Mouse (Mus musculus) layer of hippocampus, adult 8-10 months (tissue): ENCODE measurements at regions not wholly inside any gene's neighbourhood (a gene's known extent, or its start where the extent isn't known, plus 50 kb on each side); places are given as distances from the start of the nearest gene placed in this dataset.
"Not testable (repeated sequence)": the region's sequence is repeated elsewhere in the genome, so short reads cannot be mapped to it uniquely, and the experiment has no call there.

Experiments used
- DNase-seq, 2 experiments: peaks; one replicate each; pipeline ENCODE4 v3.0.0; 2022; ENCODE audit warnings: low spot score in 2 of 2

DNA sequence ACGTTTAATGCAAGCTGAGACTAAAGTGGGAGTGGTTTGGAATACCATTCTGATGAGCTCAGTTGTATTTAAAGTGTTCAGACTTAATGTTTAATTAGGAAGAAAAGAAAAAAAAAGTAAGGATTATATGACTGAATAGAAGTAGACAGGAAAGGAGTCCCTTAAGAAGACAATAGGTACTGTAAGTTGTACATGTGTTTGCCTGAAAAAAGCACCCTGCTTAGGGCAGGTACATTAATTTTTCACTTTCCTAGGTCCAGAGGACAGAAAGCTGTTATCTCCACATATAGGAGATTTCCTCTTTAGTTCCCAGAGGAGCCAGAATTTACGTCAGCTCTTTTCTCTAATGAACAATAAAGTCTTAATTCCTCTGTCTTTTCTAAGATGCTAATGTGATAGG, 58.5 kb downstream of the Olfr987 start:
- DNase-seq: no peak

- DNase-seq: peak; percentile 11 to 37
These were observed 61.0 kb downstream of the Olfr987 start for GRCm38 (mm10) chr2:85278128-85278527.

DNA sequence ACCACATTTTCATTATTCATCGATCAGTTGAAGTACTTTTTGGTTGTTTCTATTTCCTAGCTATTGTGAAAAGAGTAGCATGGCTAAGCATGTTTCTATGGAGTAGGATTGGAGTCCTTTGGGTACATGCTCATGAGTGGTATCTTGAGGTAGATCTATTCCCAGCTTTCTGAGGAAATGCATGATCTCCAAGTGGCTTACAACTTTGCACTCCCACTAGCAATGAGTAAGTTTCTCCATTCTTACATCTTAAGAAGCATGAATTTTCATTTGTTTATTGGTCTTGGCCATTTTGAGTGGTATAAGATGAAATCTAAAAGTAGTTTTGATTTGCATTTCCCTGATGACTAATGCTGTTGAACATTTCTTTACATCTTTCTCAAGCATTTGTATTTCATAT, 61.7 kb downstream of the Olfr987 start:
- DNase-seq: no peak

GRCm38 (mm10) chr2:85266813-85267212, 69.8 kb upstream of the Lrrc55 start:
- DNase-seq: not testable (repeated sequence)

DNA sequence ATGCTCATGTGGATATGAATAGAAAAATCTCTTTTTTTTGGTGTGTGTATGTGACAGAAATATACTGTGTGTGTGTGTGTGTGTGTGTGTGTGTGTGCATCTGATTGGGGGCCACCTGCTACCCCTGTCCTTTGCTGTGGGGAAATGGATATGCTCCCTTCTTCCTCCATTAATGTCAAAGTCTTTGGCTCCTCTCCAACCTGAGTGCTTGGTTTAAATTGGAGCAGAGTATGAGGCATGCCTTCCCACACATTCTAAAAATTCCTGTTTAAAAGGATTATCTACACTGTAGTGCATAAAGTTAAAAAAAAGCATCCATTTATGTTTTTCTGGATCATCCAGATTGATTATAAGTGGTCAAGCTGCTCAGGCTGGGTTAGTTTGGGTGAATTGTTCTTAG, 68.7 kb upstream of the Lrrc55 start:
- no peak for DNase-seq

- DNase-seq: no peak
These were observed 68.1 kb upstream of the Lrrc55 start for GRCm38 (mm10) chr2:85265037-85265524.

DNA sequence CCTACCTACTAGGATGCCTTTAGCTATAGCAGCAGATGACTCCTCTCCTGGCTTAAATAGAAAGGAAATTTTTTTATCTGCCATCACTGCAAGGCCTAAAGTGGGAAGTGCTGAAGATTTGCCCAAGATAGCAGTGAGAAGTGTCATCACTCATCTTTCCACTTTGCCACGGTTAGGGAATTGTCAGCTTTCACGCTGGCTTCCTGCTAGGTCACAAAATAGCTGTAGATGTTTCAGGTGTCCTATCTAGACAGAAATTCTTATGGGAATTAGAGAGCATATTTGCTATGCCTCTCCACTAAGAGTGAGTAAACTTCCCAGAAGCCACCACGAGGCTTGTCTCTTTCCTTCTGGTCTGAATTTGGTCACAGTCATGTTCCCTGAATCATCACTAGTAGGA, 60.4 kb upstream of the Lrrc55 start:
- no peak for DNase-seq

DNA sequence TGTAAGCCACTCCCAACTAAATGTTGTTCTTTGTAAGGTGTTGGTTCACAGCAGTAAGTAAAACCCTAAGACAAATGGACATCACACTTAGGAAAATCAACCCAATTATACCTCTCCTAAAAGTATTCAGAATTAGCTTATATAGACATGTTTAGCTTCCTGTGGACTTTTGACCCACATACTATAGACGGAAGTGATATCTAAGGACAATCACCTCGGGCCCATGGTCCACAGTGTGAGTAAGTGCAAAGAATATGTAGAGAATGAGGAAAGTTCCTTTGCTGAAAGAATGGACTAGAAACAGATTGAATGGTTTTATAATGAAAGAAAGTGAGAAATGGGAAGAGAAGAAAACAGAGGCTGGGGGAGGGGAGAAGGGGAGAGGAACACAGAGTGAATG, 58.6 kb upstream of the Lrrc55 start:
- no peak for DNase-seq

DNA sequence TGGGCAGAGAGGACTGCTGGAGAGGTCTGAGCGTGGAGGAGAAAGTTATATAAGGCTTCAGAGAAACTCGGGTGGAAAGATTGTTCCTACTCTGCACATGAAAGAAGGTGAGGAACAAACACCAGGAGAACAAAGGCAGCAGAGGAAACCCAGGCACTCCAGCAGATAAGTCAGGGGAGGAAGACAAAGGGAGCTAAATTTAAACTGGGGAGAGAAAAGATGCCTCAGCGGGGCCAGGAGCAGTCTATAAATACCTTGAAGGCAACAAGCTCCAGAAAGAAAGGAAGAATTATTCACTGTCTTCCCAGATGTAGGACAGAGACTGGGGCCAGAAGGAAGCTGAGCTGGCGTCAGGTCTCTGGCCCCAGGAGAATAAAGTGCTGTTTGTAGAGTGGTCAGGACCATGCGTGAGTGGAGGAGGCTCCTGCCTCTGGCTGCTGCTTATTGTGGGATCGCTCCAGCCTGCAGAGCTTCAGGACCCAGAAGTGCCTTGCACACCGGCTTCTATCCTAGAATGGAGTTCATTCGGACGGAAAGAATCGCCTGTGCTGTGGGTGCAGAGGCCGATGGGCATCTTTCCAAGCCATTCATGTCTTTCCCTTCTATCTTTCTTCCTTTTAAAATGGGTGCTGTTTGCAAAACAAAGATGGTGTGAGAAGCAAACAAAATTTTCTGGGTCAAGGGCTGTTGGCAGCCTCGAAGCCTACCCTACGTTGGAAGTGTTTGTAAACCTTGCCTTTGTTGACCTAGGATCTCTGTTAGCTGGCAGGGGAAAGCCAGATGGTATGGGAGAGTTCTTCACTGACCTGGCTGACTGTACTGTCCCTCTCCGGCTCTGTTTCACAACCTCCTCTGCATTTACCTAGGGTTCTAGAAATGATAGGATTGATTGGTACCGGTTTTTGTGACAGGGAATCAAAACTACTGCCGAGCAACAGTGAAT, 55.6 kb upstream of the Lrrc55 start:
- DNase-seq: no peak

- no peak for DNase-seq
These were observed 53.1 kb upstream of the Lrrc55 start for GRCm38 (mm10) chr2:85250026-85250560.
